Mouse (Mus musculus): ENCODE measurements around the gene Olfr1040. TPM values are rescaled to one million over a fixed set of nuclear protein-coding genes. Genes with fewer than 3 reads are reported as not detected.
"Not testable (repeated sequence)": the region's sequence is repeated elsewhere in the genome, so short reads cannot be mapped to it uniquely, and the experiment has no call there.

Olfr1040 gene
- polyA plus RNA-seq (2012; rRNA removed), result not detected in 2 replicates

DNA sequence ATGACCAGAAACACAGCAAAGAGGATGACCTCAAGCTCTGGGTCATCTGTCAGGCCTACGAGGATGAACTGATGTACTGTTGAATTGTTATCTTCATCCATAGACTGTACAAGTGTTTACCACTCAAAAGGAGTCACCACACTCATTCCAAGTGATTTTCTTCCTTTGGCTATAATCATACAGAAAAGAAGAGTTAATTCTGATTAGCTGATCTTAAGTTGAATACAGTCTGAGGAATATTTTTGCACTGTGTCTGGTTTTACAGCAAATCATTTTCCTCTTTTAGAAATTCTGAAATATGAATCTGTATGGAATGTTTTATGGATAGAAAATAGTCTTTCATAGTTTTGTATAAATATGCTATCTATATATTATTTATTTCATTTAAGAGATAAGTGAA lies at the start of gene Olfr1040:
Gene Olfr1040, minus strand, starts transcription at position 101 of the 400 bp plus-strand sequence.
- Histone ChIP-seq H3K4me1 (ENCODE audit: control insufficient read depth, insufficient read depth, low read length) (no peaks in the 10 kb centered on the region), H3K27ac (ENCODE audit: insufficient read depth, low read depth, low read length) (no peak within 1 kb of the TSS), H3K27me3 (replicated peaks; ENCODE audit: control insufficient read depth, insufficient read depth, low read length) (no peaks in the 10 kb centered on the region), H3K4me3 (ENCODE audit: insufficient read depth, low read depth, low read length) (no peak within 1 kb of the TSS), H3K36me3 (ENCODE audit: control insufficient read depth, insufficient read depth, low read length) (no peaks in the 10 kb centered on the region)
- TF ChIP-seq POLR2A (IDR thresholded peaks at IDR 0.05; ENCODE audit: low read depth, low read length) (no peak), CTCF (conservative IDR thresholded peaks at IDR 0.05; ENCODE audit: insufficient read depth, insufficient read length, low read depth, low read length) (no peak)
- WGBS, result 64% methylated on average over 1 of the region's 1 CpGs
- no peak for DNase-seq

DNA sequence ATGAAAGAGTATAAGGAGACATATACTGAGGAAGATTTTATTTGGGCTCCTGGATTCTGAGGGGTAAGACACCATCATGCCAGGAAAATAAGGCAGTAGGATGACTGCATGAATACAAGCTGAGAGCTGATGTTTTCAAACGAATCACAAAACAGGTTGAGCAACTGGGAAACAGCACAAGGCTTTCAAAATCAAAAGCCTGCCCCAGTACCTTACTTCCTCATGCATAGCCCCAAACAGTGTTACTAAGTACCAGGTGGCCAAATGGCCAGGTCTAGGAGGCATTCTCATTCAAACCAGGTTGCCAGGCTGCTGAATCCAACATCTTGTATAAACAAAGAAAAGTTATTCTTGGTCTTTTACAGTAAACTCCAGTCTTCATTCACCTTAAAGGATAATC lies 49.3 kb upstream of the Olfr1040 start:
- H3K4me1 ChIP-seq (ENCODE audit: control insufficient read depth, insufficient read depth, low read length), result no peaks in the 10 kb centered on the region
- TF ChIP-seq POLR2A (IDR thresholded peaks at IDR 0.05; ENCODE audit: low read depth, low read length), result no peak
- TF ChIP-seq CTCF (conservative IDR thresholded peaks at IDR 0.05; ENCODE audit: insufficient read depth, insufficient read length, low read depth, low read length), result no peak
- H3K27ac ChIP-seq (ENCODE audit: insufficient read depth, low read depth, low read length), result no peak overlapping the region
- no peak for DNase-seq
- no peaks in the 10 kb centered on the region for H3K27me3 ChIP-seq (replicated peaks; ENCODE audit: control insufficient read depth, insufficient read depth, low read length)
- WGBS, result 47% methylated on average over 1 of the region's 1 CpGs
- H3K4me3 ChIP-seq (ENCODE audit: insufficient read depth, low read depth, low read length), result no peak overlapping the region
- no peaks in the 10 kb centered on the region for H3K36me3 ChIP-seq (ENCODE audit: control insufficient read depth, insufficient read depth, low read length)

DNA sequence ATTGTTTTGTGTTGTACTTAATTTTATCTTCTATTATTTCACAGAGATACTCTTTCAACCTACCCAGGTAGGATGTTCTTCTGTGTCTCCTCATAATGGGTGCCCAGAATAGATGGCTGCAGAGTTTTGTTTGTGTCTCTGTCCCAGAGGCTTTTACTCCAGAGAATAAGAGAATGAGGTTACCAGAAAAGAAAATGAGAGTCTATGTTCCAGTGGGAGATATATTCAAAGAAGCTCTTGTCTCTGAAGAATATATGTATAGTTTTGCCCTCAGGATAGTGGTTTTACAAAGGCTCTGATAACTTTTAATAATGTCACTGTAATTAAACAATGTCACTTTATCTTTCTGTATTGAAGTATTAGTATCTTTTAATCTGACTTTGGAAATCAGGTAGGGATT lies 39.1 kb upstream of the Olfr1040 start, which contains the start of gene Olfr52:
Gene Olfr52, minus strand, starts transcription at position 101 of the 400 bp plus-strand sequence.
- Histone ChIP-seq H3K4me3 (ENCODE audit: insufficient read depth, low read depth, low read length) (no peak within 1 kb of the TSS), H3K36me3 (ENCODE audit: control insufficient read depth, insufficient read depth, low read length) (no peaks in the 10 kb centered on the region), H3K4me1 (ENCODE audit: control insufficient read depth, insufficient read depth, low read length) (no peaks in the 10 kb centered on the region), H3K27ac (ENCODE audit: insufficient read depth, low read depth, low read length) (no peak within 1 kb of the TSS), H3K27me3 (replicated peaks; ENCODE audit: control insufficient read depth, insufficient read depth, low read length) (no peaks in the 10 kb centered on the region)
- no peak for TF ChIP-seq POLR2A (IDR thresholded peaks at IDR 0.05; ENCODE audit: low read depth, low read length)
- TF ChIP-seq CTCF (conservative IDR thresholded peaks at IDR 0.05; ENCODE audit: insufficient read depth, insufficient read length, low read depth, low read length), result no peak
- DNase-seq, result no peak

DNA sequence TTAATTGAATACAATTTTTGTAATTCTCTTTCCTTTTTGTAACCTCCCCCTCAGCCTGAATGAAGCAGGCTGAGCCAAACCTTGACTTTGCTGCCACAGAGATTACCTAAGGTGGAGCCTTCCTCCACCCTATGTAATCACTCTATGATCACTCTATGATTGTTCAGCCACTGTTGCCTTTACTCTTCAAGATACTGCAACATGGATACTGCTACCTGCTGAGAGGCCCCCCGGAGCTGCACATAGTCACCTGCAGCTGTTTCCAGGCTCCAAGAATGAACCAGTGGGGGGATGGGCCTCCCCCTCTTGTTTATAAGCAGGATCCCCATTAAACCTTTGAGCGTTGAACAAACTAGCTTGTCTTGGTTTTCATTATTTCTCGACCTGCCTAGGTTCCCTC lies 33.4 kb upstream of the Olfr1040 start:
- H3K4me1 ChIP-seq (ENCODE audit: control insufficient read depth, insufficient read depth, low read length), result no peaks in the 10 kb centered on the region
- WGBS, result 85% methylated on average over 3 of the region's 3 CpGs
- no peaks in the 10 kb centered on the region for H3K36me3 ChIP-seq (ENCODE audit: control insufficient read depth, insufficient read depth, low read length)
- TF ChIP-seq CTCF (conservative IDR thresholded peaks at IDR 0.05; ENCODE audit: insufficient read depth, insufficient read length, low read depth, low read length), result no peak
- no peak for TF ChIP-seq POLR2A (IDR thresholded peaks at IDR 0.05; ENCODE audit: low read depth, low read length)
- DNase-seq, result no peak
- no peak overlapping the region for H3K27ac ChIP-seq (ENCODE audit: insufficient read depth, low read depth, low read length)
- no peaks in the 10 kb centered on the region for H3K27me3 ChIP-seq (replicated peaks; ENCODE audit: control insufficient read depth, insufficient read depth, low read length)
- H3K4me3 ChIP-seq (ENCODE audit: insufficient read depth, low read depth, low read length), result no peak overlapping the region

DNA sequence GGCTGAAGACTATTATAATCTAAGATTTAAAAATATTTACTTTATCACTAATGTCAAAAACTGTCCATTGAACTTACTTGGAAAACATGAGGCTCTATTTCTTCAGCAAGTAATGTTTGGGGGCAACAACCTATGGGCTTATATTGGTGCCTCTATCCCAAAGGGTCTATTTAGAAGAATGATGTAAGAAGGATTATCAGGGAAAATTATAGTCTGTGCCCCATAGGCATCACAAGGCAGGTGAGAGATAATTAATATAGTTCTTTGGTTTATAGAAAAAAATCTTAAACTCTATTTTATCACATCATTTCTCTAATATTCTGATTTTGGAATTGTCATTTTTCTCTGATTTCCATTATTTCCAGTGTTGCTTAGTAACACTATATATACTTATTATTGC lies 31.2 kb upstream of the Olfr1040 start, which contains the start of gene Olfr1044:
Gene Olfr1044, minus strand, starts transcription at position 101 of the 400 bp plus-strand sequence.
- Histone ChIP-seq H3K27me3 (replicated peaks; ENCODE audit: control insufficient read depth, insufficient read depth, low read length) (no peaks in the 10 kb centered on the region), H3K27ac (ENCODE audit: insufficient read depth, low read depth, low read length) (no peak within 1 kb of the TSS), H3K4me1 (ENCODE audit: control insufficient read depth, insufficient read depth, low read length) (no peaks in the 10 kb centered on the region), H3K36me3 (ENCODE audit: control insufficient read depth, insufficient read depth, low read length) (no peaks in the 10 kb centered on the region), H3K4me3 (ENCODE audit: insufficient read depth, low read depth, low read length) (no peak within 1 kb of the TSS)
- TF ChIP-seq CTCF (conservative IDR thresholded peaks at IDR 0.05; ENCODE audit: insufficient read depth, insufficient read length, low read depth, low read length), result no peak
- TF ChIP-seq POLR2A (IDR thresholded peaks at IDR 0.05; ENCODE audit: low read depth, low read length), result no peak
- no peak for DNase-seq

DNA sequence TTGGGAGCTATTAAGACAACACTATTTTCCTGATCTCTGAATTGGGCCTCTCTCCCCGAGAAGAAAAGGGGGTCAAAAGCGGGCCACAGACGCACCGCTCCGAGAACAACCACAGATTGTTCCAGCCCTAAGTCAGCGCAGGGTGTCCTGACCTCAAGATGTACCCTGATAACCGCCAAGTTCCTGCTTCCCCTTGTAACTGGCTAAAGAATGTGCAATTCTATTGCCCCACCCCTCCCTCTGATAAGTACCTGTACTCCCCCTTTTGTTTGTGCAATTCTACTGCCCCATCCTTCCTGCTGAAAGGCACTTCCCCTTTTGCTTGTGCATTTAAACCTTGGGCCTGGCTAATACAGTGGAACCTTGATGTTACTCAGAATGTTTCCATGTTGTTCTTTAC lies 28.9 kb upstream of the Olfr1040 start:
- not testable (repeated sequence) for H3K27ac ChIP-seq (ENCODE audit: insufficient read depth, low read depth, low read length); H3K4me3 ChIP-seq (ENCODE audit: insufficient read depth, low read depth, low read length); H3K36me3 ChIP-seq (ENCODE audit: control insufficient read depth, insufficient read depth, low read length); DNase-seq; H3K4me1 ChIP-seq (ENCODE audit: control insufficient read depth, insufficient read depth, low read length); H3K27me3 ChIP-seq (replicated peaks; ENCODE audit: control insufficient read depth, insufficient read depth, low read length)
- 76% methylated on average over 7 of the region's 7 CpGs for WGBS

DNA sequence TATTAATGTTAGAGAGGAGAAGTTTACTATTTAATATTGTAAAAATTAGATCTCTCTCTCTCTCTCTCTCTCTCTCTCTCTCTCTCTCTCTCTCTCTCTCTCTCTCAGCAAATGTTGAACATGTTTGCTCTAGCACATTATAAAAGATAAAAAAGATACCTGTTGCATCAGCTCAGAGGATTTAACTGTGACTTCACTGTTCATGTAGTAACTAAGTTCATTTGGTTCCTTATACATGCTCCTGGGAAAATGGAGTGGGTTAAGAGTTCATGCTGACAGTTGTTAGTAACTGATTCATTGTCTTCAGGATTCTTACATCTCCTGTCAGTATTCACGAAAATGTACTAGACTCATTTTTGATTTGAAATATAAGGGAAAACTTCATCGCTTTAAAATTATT lies 20.9 kb upstream of the Olfr1040 start, which contains the start of gene Olfr1043:
Gene Olfr1043, minus strand, starts transcription at position 101 of the 400 bp plus-strand sequence.
- Histone ChIP-seq H3K4me3 (ENCODE audit: insufficient read depth, low read depth, low read length) (no peak within 1 kb of the TSS), H3K36me3 (ENCODE audit: control insufficient read depth, insufficient read depth, low read length) (no peaks in the 10 kb centered on the region), H3K4me1 (ENCODE audit: control insufficient read depth, insufficient read depth, low read length) (no peaks in the 10 kb centered on the region), H3K27me3 (replicated peaks; ENCODE audit: control insufficient read depth, insufficient read depth, low read length) (no peaks in the 10 kb centered on the region), H3K27ac (ENCODE audit: insufficient read depth, low read depth, low read length) (no peak within 1 kb of the TSS)
- DNase-seq, result no peak
- WGBS, result 79% methylated on average over 2 of the region's 2 CpGs
- TF ChIP-seq CTCF (conservative IDR thresholded peaks at IDR 0.05; ENCODE audit: insufficient read depth, insufficient read length, low read depth, low read length), result no peak
- no peak for TF ChIP-seq POLR2A (IDR thresholded peaks at IDR 0.05; ENCODE audit: low read depth, low read length)

DNA sequence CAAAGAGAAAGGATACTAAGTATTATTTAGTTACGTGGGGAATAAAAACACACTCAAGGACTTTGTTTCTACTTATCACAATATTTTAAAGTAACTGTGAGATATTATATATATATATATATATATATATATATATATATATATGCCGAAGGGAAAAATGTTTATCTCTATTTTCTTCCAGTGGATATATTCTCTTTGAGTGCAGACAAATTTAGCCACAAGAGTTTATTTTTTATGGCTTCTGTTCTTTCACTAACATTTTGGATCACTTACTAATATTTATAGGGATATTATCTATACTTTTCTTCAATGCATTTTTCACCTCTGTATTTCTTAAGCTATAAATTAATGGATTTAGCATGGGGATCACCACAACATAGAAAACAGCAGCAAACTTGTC lies 15.2 kb upstream of the Olfr1040 start, which contains the start of gene Olfr1042:
Gene Olfr1042, minus strand, starts transcription at position 101 of the 400 bp plus-strand sequence.
- Histone ChIP-seq H3K4me1 (ENCODE audit: control insufficient read depth, insufficient read depth, low read length) (no peaks in the 10 kb centered on the region), H3K27me3 (replicated peaks; ENCODE audit: control insufficient read depth, insufficient read depth, low read length) (no peaks in the 10 kb centered on the region), H3K4me3 (ENCODE audit: insufficient read depth, low read depth, low read length) (no peak within 1 kb of the TSS), H3K36me3 (ENCODE audit: control insufficient read depth, insufficient read depth, low read length) (no peaks in the 10 kb centered on the region), H3K27ac (ENCODE audit: insufficient read depth, low read depth, low read length) (no peak within 1 kb of the TSS)
- DNase-seq, result no peak
- WGBS, result 89% methylated on average over 2 of the region's 2 CpGs
- TF ChIP-seq POLR2A (IDR thresholded peaks at IDR 0.05; ENCODE audit: low read depth, low read length) (no peak), CTCF (conservative IDR thresholded peaks at IDR 0.05; ENCODE audit: insufficient read depth, insufficient read length, low read depth, low read length) (no peak)

Measured in kidney, adult 2 months (tissue).